Mouse (Mus musculus) heart, embryonic 14.5 days (tissue): ENCODE data around the gene Rnf2. TPM values are rescaled to one million over a fixed set of nuclear protein-coding genes. Genes with fewer than 3 reads are reported as not detected.
A peak's percentile ranks its signal among the peaks of the same experiment; 100 is the strongest.

ENCODE experiments used
- ATAC-seq: fragments of 200-750 bp; cut with Nextera tagmentation; 2 replicates; pipeline ENCODE4 v1.8.0; 2017; ENCODE audit warnings: low read depth, moderate TSS enrichment; ENCODE audit not compliant: insufficient number of reproducible peaks, insufficient read depth, low FRiP score
- H3K27ac ChIP-seq, 2 experiments: fragments of 200-500 bp in 1 of 2; fragments of 300-500 bp in 1 of 2; sonication (generic) in 1 of 2; replicated peaks in 1 of 2; 2 replicates each; pipeline ENCODE4 v1.5.1; 2012 to 2014; ENCODE audit warnings: low read depth in 2 of 2, low read length in 2 of 2, control low read depth in 1 of 2, mild to moderate bottlenecking in 1 of 2, mixed read lengths in 1 of 2; ENCODE audit not compliant: control insufficient read depth in 1 of 2, insufficient read depth in 1 of 2
- H3K27me3 ChIP-seq: fragments of 300-500 bp; sonication (generic); 2 replicates; pipeline ENCODE4 v1.6.1; 2014; ENCODE audit warnings: mild to moderate bottlenecking, low read length, control low read depth; ENCODE audit not compliant: control insufficient read depth, insufficient read depth
- H3K36me3 ChIP-seq: fragments of 300-500 bp; sonication (generic); 2 replicates; pipeline ENCODE4 v1.6.1; 2014; ENCODE audit warnings: mild to moderate bottlenecking, control low read depth, low read length, mixed read lengths; ENCODE audit not compliant: control insufficient read depth, insufficient read depth
- H3K4me1 ChIP-seq, 2 experiments: fragments of 200-500 bp in 1 of 2; fragments of 300-500 bp in 1 of 2; sonication (generic) in 1 of 2; 2 replicates each; pipeline ENCODE4 v1.6.1; 2012 to 2014; ENCODE audit warnings: low read length in 2 of 2, control low read depth in 1 of 2, mixed read lengths in 1 of 2; ENCODE audit not compliant: control insufficient read depth in 2 of 2, insufficient read depth in 2 of 2
- H3K4me2 ChIP-seq: fragments of 300-500 bp; sonication (generic); 2 replicates; pipeline ENCODE4 v1.6.1; 2014; ENCODE audit warnings: mild to moderate bottlenecking, low read length
- H3K4me3 ChIP-seq, 2 experiments: fragments of 200-500 bp in 1 of 2; fragments of 300-500 bp in 1 of 2; sonication (generic) in 1 of 2; 2 replicates each; pipeline ENCODE4 v1.5.1; 2012 to 2014; ENCODE audit warnings: low read length in 2 of 2, mild to moderate bottlenecking in 2 of 2, control low read depth in 1 of 2, low read depth in 1 of 2, moderate library complexity in 1 of 2; ENCODE audit not compliant: control insufficient read depth in 1 of 2, insufficient read depth in 1 of 2
- H3K9ac ChIP-seq: fragments of 300-500 bp; sonication (generic); 2 replicates; pipeline ENCODE4 v1.6.1; 2014; ENCODE audit warnings: mild to moderate bottlenecking, low read length
- H3K9me3 ChIP-seq: fragments of 300-500 bp; sonication (generic); 2 replicates; pipeline ENCODE4 v1.6.1; 2016; ENCODE audit warnings: low read length, control low read depth; ENCODE audit not compliant: control insufficient read depth
- WGBS: fragments of 180-500 bp; shearing (Covaris S2); extraction: QIAGEN DNeasy Blood & Tissue Kit; methylation state at CpG from one replicate; pipeline ENCODE4 v1.1.7; 2014; 5-methylcytosine and 5-hydroxymethylcytosine counted together
- microRNA-seq: library from miRNA; unstranded; fragments of <30 nt; microRNA quantifications from one replicate; pipeline ENCODE4, GENCODE M21; 2016
- polyA plus RNA-seq: library from polyadenylated mRNA; unstranded; fragments of >200 nt; fragmentation: Nextera tagmentation; extraction: Ambion mirVana; gene quantifications from 2 replicates; pipeline ENCODE4 v1.2.1, GENCODE M21; 2014

Rnf2 gene
- polyA plus RNA-seq, 1 experiment from 2014 or later, result 73.7 TPM

DNA sequence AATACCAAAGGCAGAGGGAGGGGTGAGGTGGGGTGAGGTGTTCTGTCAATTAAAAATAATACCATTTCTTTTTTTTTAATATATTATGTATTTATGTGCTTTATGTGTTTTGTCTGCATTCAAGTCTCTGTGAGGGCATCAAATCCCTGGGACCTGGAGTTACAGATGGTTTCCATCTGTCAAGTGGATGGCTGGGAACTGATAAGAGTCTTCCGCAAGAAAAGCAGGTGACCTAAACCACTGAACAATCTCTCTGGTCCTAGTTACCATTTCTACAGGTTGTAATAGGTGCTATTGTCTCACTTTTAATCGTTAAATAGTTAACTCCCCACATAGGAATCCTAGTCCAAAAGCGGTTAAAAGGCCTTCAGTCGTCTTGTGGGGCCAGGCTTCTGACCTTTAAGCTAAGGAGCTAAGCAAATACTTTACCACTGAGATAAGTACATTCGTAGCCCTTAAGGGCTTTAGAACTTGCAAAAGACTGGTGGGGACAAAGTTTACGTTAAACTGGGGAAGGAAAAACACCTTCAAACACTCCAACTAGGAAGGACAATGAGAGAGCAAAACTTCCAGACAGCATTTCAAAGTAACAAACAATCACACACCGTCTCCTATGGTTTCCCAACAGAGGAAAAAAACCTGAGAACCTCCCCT is 73.7 kb downstream of the Rnf2 start:
- H3K4me3 ChIP-seq, result peak overlapping the region; percentile 61 to 86; a peak in 3 of 4 replicates
- no peaks in the 10 kb centered on the region for H3K27me3 ChIP-seq
- H3K27ac ChIP-seq, result peak overlapping the region in 1 of 2 experiments; percentile 97; a peak in 2 of 4 replicates
- ATAC-seq, result no peak
- peaks cover 4% of the 10 kb centered on the region; the same call in 1 of the 2 replicates for H3K36me3 ChIP-seq
- H3K9ac ChIP-seq, result peak overlapping the region; percentile 85
- peak overlapping the region; percentile 80 for H3K4me2 ChIP-seq
- no peaks in the 10 kb centered on the region for H3K9me3 ChIP-seq
- WGBS, result 7% methylated on average over 7 of the region's 7 CpGs
- H3K4me1 ChIP-seq, result peaks cover 0 to 16% of the 10 kb centered on the region in 2 experiments; a peak in 2 of 4 replicates

DNA sequence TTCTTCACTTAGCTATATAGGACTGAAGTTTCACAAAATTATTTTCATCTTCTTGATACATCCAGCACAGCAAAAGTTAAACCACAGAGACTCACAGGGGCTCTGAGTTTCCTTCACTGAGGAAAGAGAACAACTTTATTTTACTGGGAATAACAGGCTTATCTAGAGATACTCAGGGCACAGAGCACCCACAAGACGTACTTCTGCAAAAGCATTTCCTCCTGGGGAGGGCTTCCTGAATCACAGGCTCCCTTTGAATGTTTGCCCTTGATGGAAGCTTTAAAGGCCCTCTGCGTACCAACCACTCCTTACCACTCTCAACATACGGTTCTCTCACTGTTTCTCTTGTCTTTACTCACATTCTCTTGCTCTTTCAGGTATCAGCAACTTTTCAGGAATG is 78.6 kb downstream of the Rnf2 start:
- H3K27me3 ChIP-seq, result no peaks in the 10 kb centered on the region
- H3K27ac ChIP-seq, result no peak overlapping the region
- no peak for ATAC-seq
- H3K36me3 ChIP-seq, result peaks cover 41% of the 10 kb centered on the region
- no peaks in the 10 kb centered on the region for H3K9me3 ChIP-seq
- WGBS, result 46% methylated on average over 3 of the region's 3 CpGs
- H3K4me1 ChIP-seq, result peaks cover 0 to 6% of the 10 kb centered on the region in 2 experiments; a peak in 2 of 4 replicates
- H3K4me3 ChIP-seq, result no peak overlapping the region
- H3K4me2 ChIP-seq, result no peak overlapping the region
- H3K9ac ChIP-seq, result no peak overlapping the region

DNA sequence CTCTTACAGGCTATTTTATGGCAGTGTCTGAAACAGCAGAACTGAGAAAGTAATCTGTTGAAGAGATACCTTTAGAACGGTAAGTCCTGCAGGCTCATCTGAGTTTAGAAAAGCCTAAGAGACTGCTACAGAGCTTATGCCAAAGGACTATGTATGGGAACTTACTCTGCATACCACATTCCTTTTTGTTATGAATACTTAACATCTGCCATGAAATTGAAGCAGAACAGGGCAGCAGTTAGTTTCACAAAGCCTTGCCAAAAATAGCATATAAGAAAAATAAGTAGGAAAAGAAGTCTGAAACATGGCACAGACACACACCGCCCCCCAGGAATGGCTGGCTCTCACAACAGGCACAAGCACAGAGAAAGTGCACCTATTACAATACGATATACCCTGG is 90.9 kb downstream of the Rnf2 start:
- Histone ChIP-seq H3K4me3 (no peak overlapping the region), H3K4me2 (no peak overlapping the region), H3K27ac (no peak overlapping the region), H3K4me1 (no peaks in the 10 kb centered on the region), H3K36me3 (peaks cover 59% of the 10 kb centered on the region), H3K9me3 (no peaks in the 10 kb centered on the region), H3K27me3 (no peaks in the 10 kb centered on the region), H3K9ac (no peak overlapping the region)
- 80% methylated on average over 3 of the region's 3 CpGs for WGBS
- ATAC-seq, result no peak

Small RNA genes lying within 50 kb of the gene (microRNA-seq; reads per million reads assigned to microRNA genes)
- 1.7 reads per million for gene Mir7682

Other genes starting within 250 kb of the Rnf2 start
- gene Ivns1abp, start 156.5 kb downstream of the Rnf2 start, polyA plus RNA-seq, result 305 and 318 TPM in 2 replicates
- gene Swt1, start 72.5 kb downstream of the Rnf2 start, polyA plus RNA-seq, result 17.4 and 19.9 TPM in 2 replicates
- gene Trmt1l, start 72.4 kb downstream of the Rnf2 start, polyA plus RNA-seq, result 39.6 and 43.2 TPM in 2 replicates
- 4.4 and 5.8 TPM in 2 replicates for gene Fam129a, start 70.2 kb upstream of the Rnf2 start, polyA plus RNA-seq